Mouse (Mus musculus) cerebellum, adult 11 months (tissue): Measurements from ENCODE around the gene Smg5.
"Not testable (repeated sequence)": the region's sequence is repeated elsewhere in the genome, so short reads cannot be mapped to it uniquely, and the experiment has no call there.

Experiments
- DNase-seq: peaks from one replicate; pipeline ENCODE4 v3.0.0; 2022

The Smg5 gene

GRCm38 (mm10) chr3:88354396-88355165 is 18.5 kb downstream of the Smg5 start:
- no peak for DNase-seq

GRCm38 (mm10) chr3:88359584-88359983 is 23.5 kb downstream of the Smg5 start:
- DNase-seq: no peak

- DNase-seq: no peak
These were observed 23.9 kb downstream of the Smg5 start for GRCm38 (mm10) chr3:88359989-88360388.

- no peak for DNase-seq
These were observed 25.0 kb downstream of the Smg5 start for GRCm38 (mm10) chr3:88361096-88361495.

GRCm38 (mm10) chr3:88361612-88362313 is 25.7 kb downstream of the Smg5 start:
- no peak for DNase-seq

- DNase-seq: peak; percentile 30
These were observed 27.6 kb downstream of the Smg5 start for GRCm38 (mm10) chr3:88363700-88364099.

GRCm38 (mm10) chr3:88364337-88364736 is 28.3 kb downstream of the Smg5 start, which contains the start of gene Paqr6:
TSS of gene Paqr6 (plus strand) at chr3:88364584.
- DNase-seq: no peak

- no peak for DNase-seq
These were observed 29.8 kb downstream of the Smg5 start for GRCm38 (mm10) chr3:88365705-88366361.

- DNase-seq: not testable (repeated sequence)
These were observed 30.9 kb downstream of the Smg5 start for GRCm38 (mm10) chr3:88366830-88367428.

- DNase-seq: not testable (repeated sequence)
These were observed 31.5 kb downstream of the Smg5 start for GRCm38 (mm10) chr3:88367517-88367916.

- not testable (repeated sequence) for DNase-seq
These were observed 32.5 kb downstream of the Smg5 start for GRCm38 (mm10) chr3:88368511-88368910.

GRCm38 (mm10) chr3:88372643-88373042 is 36.6 kb downstream of the Smg5 start, which contains the start of gene Bglap3:
TSS of gene Bglap3 (minus strand) at chr3:88372743.
- DNase-seq: not testable (repeated sequence)

- DNase-seq: not testable (repeated sequence)
These were observed 39.9 kb downstream of the Smg5 start for GRCm38 (mm10) chr3:88375750-88376626.

GRCm38 (mm10) chr3:88376644-88377043 is 40.6 kb downstream of the Smg5 start:
- DNase-seq: not testable (repeated sequence)

- DNase-seq: not testable (repeated sequence)
These were observed 42.5 kb downstream of the Smg5 start, which contains the start of gene Bglap2 for GRCm38 (mm10) chr3:88378599-88378998. TSS of gene Bglap2 (minus strand) at chr3:88378699.

- DNase-seq: not testable (repeated sequence)
These were observed 45.6 kb downstream of the Smg5 start for GRCm38 (mm10) chr3:88381389-88382315.

GRCm38 (mm10) chr3:88382383-88382782 is 46.3 kb downstream of the Smg5 start:
- DNase-seq: not testable (repeated sequence)

GRCm38 (mm10) chr3:88384364-88384763 is 48.3 kb downstream of the Smg5 start, which contains the start of gene Bglap:
TSS of gene Bglap (minus strand) at chr3:88384464.
- DNase-seq: no peak

GRCm38 (mm10) chr3:88393776-88394375 is 57.8 kb downstream of the Smg5 start:
- DNase-seq: no peak

GRCm38 (mm10) chr3:88395288-88395687 is 59.2 kb downstream of the Smg5 start:
- no peak for DNase-seq
